Mouse (Mus musculus) bone marrow, adult 2 months (tissue): Measurements from ENCODE around the gene Ciz1. TPM values are rescaled to one million over a fixed set of nuclear protein-coding genes. Genes with fewer than 3 reads are reported as not detected.

Source experiments
- H3K27ac ChIP-seq: fragments of 200-500 bp; 2 replicates; pipeline ENCODE4 v1.5.1; 2012; ENCODE audit warnings: low read depth, mild to moderate bottlenecking, control low read depth, inconsistent platforms, low read length; ENCODE audit not compliant: control insufficient read depth, poor library complexity, insufficient read depth
- H3K4me1 ChIP-seq: fragments of 200-500 bp; 2 replicates; pipeline ENCODE4 v1.6.1; 2011; ENCODE audit warnings: low read length; ENCODE audit not compliant: control insufficient read depth, insufficient read depth
- H3K4me3 ChIP-seq: fragments of 200-500 bp; replicated peaks from 2 replicates; pipeline ENCODE3; 2011; ENCODE audit warnings: mild to moderate bottlenecking, low read depth, low read length, control low read depth; ENCODE audit not compliant: control insufficient read depth
- CTCF ChIP-seq: fragments of 200-500 bp; IDR thresholded peaks from 2 replicates; pipeline ENCODE4 v1.5.1; 2011; ENCODE audit warnings: low read length, control low read depth; ENCODE audit not compliant: control insufficient read depth, insufficient read depth
- POLR2A ChIP-seq: fragments of 200-500 bp; IDR thresholded peaks from 2 replicates; pipeline ENCODE4 v1.6.1; 2011; ENCODE audit warnings: low read depth, mild to moderate bottlenecking, control low read depth, low read length, borderline replicate concordance; ENCODE audit not compliant: control insufficient read depth
- WGBS: fragments of 180-500 bp; shearing (Covaris S2); methylation state at CpG from one replicate; pipeline ENCODE4 v1.1.7; 2018; 5-methylcytosine and 5-hydroxymethylcytosine counted together
- polyA plus RNA-seq: library from polyadenylated mRNA; stranded (reverse); fragments of >200 nt; gene quantifications from 2 replicates; pipeline ENCODE4 v1.2.4, GENCODE M21; 2011; ENCODE audit warnings: low replicate concordance; ENCODE audit not compliant: missing spikeins, insufficient read depth, insufficient read length

Ciz1 gene
- polyA plus RNA-seq, 1 experiment, result 127 TPM

DNA sequence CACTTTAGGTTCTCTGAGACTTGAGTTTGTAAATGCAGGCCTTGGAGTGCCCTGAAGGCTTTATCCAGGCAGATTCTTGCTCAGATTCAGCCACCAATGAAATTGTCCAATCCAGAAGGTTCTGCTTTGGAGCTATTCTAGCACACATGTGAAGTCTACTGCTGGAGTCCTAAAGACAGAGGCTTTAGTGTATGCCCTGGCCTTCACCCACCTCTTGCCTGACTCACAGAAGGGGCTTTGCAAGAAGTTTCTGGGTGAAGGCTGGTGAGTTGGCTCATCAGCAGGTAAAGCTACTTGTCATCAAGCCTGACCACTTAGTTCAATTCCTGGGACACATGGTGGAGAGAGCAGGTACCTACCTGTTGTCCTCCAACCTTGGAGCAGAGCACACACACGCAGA, 74.0 kb downstream of the Ciz1 start:
- 84% methylated on average over 1 of the region's 1 CpGs for WGBS
- no peak overlapping the region for H3K4me3 ChIP-seq
- peaks cover 5% of the 10 kb centered on the region; the same call in 1 of the 2 replicates for H3K4me1 ChIP-seq
- no peak overlapping the region for H3K27ac ChIP-seq
- TF ChIP-seq CTCF (no peak), POLR2A (no peak)

- TF ChIP-seq CTCF, result no peak
- no peak for TF ChIP-seq POLR2A
- WGBS, result 73% methylated on average over 5 of the region's 5 CpGs
- H3K4me3 ChIP-seq, result no peak overlapping the region
- H3K4me1 ChIP-seq, result peaks cover 5% of the 10 kb centered on the region; the same call in 1 of the 2 replicates
- no peak overlapping the region for H3K27ac ChIP-seq
These were observed 75.6 kb downstream of the Ciz1 start for GRCm38 (mm10) chr2:32427720-32428119.

- WGBS, result 19% methylated on average over 8 of the region's 8 CpGs
- Histone ChIP-seq H3K4me3 (no peak overlapping the region), H3K27ac (no peak overlapping the region), H3K4me1 (peaks cover 5% of the 10 kb centered on the region; the same call in 1 of the 2 replicates)
- TF ChIP-seq POLR2A, result no peak
- TF ChIP-seq CTCF, result no peak
These were observed 76.2 kb downstream of the Ciz1 start for GRCm38 (mm10) chr2:32428262-32428722.

DNA sequence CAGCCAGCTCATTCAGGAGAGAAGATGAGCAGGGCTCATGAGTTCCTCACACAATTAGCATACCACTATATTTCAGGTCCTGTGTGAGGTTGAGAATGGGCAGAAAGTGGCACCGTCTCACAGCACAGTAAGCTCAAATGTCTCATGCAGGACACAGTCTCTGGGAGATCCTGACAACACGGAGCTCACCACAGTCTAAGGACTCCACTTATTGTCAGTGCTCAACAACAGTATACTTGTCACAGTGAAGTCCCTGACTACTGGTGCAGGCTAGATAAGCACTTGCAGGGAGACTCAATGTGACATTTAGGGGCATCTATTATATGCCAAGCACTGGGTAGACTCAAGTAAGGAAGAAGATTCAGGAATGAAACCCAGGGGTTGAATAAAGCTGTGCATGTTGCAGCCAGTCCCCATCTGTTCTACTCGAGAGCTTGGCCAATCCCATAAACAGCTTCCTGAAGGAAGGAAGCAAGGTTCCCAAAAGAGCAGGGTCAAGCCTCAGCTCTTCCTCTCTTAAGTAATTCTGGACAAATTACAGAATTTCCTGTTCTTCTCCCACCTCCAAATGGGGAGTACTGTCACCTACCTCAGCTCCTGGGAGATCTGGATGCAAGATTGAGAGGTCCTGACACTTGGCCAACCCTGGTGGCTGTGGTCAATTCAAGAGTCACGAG, 77.2 kb downstream of the Ciz1 start:
- peaks cover 5% of the 10 kb centered on the region; the same call in 1 of the 2 replicates for H3K4me1 ChIP-seq
- WGBS, result 51% methylated on average over 4 of the region's 4 CpGs
- TF ChIP-seq POLR2A (no peak), CTCF (no peak)

More for the DNA sequence above, 77.2 kb downstream of the Ciz1 start:
- Histone ChIP-seq H3K4me3 (no peak overlapping the region), H3K27ac (no peak overlapping the region)

Other genes with a start within 250 kb of the Ciz1 start
- 32.3 and 44.5 TPM in 2 replicates for gene Prrc2b, start 201.2 kb upstream of the Ciz1 start, polyA plus RNA-seq
- 7.8 and 16.2 TPM in 2 replicates for gene Pomt1, start 115.7 kb upstream of the Ciz1 start, polyA plus RNA-seq
- gene Uck1, start 92.2 kb upstream of the Ciz1 start, polyA plus RNA-seq, result 11.9 and 19.6 TPM in 2 replicates
- gene Golga2, start 64.9 kb upstream of the Ciz1 start, polyA plus RNA-seq, result 26.6 and 39.8 TPM in 2 replicates
- 278 and 393 TPM in 2 replicates for gene Swi5, start 64.3 kb upstream of the Ciz1 start, polyA plus RNA-seq
- gene Dnm1, start 1.0 kb downstream of the Ciz1 start, polyA plus RNA-seq, result 1.4 and 1.9 TPM in 2 replicates
- gene 1110008P14Rik, start 29.6 kb downstream of the Ciz1 start, polyA plus RNA-seq, result 28.0 and 39.6 TPM in 2 replicates
- 436 and 1,079 TPM in 2 replicates for gene Lcn2, start 35.9 kb downstream of the Ciz1 start, polyA plus RNA-seq
- gene Ptges2, start 43.6 kb downstream of the Ciz1 start, polyA plus RNA-seq, result 3.6 and 15.0 TPM in 2 replicates
- gene Naif1, start 98.1 kb downstream of the Ciz1 start, polyA plus RNA-seq, result 1.9 and 2.6 TPM in 2 replicates
- 7.3 and 10.6 TPM in 2 replicates for gene Slc25a25, start 99.1 kb downstream of the Ciz1 start, polyA plus RNA-seq
- gene Fam102a, start 183.0 kb downstream of the Ciz1 start, polyA plus RNA-seq, result 5.4 and 9.7 TPM in 2 replicates
- gene Dpm2, start 218.5 kb downstream of the Ciz1 start, polyA plus RNA-seq, result 27.7 and 54.8 TPM in 2 replicates
- gene Pip5kl1, start 222.5 kb downstream of the Ciz1 start, polyA plus RNA-seq, result not detected in 2 replicates
- gene 9430097D07Rik, start 223.4 kb downstream of the Ciz1 start, polyA plus RNA-seq, result not detected in 2 replicates
- 8.6 and 18.7 TPM in 2 replicates for gene St6galnac4, start 234.8 kb downstream of the Ciz1 start, polyA plus RNA-seq
- 13.3 and 25.7 TPM in 2 replicates for gene St6galnac6, start 247.4 kb downstream of the Ciz1 start, polyA plus RNA-seq